Mouse (Mus musculus): ENCODE measurements around the gene Cdc42bpa.
A peak's percentile ranks its signal among the peaks of the same experiment; 100 is the strongest.

Cdc42bpa gene

GRCm38 (mm10) chr1:180191112-180191511 is 230.8 kb downstream of the Cdc42bpa start:
- DNase-seq (ENCODE audit: low read depth, low spot score) = no peak

- DNase-seq (ENCODE audit: low read depth, low spot score) = peak; percentile 45
These were observed 231.5 kb downstream of the Cdc42bpa start for GRCm38 (mm10) chr1:180191651-180192220.

GRCm38 (mm10) chr1:180192866-180193265 is 232.6 kb downstream of the Cdc42bpa start:
- no peak for DNase-seq (ENCODE audit: low read depth, low spot score)

DNA sequence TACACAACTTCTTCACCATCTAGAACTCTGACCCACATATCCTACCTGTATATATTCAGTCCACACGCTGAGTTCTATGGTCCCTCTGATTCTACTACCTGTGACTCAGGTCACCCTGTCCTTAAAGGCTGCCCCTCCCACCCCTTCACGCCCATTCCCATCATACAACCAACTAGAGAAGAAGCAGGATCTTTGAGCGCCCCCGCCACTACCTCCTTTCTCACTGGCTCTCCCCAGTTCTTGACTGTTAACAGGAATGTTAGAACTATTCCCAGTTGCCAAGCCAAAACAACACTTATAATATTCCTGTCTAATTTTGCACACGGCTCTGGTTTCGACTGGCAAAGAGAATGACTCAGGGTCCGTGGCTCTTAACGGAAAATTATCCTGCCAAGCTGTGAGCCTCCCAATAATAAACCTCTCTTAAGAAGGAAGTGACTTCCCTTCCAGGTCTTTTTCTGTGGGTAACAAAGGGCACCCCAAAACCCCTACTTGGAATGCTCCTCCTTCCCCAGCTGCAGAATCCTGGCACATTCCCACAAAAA is 233.2 kb downstream of the Cdc42bpa start:
- no peak for DNase-seq (ENCODE audit: low read depth, low spot score)

- no peak for DNase-seq (ENCODE audit: low read depth, low spot score)
These were observed 233.8 kb downstream of the Cdc42bpa start for GRCm38 (mm10) chr1:180194048-180194447.

DNA sequence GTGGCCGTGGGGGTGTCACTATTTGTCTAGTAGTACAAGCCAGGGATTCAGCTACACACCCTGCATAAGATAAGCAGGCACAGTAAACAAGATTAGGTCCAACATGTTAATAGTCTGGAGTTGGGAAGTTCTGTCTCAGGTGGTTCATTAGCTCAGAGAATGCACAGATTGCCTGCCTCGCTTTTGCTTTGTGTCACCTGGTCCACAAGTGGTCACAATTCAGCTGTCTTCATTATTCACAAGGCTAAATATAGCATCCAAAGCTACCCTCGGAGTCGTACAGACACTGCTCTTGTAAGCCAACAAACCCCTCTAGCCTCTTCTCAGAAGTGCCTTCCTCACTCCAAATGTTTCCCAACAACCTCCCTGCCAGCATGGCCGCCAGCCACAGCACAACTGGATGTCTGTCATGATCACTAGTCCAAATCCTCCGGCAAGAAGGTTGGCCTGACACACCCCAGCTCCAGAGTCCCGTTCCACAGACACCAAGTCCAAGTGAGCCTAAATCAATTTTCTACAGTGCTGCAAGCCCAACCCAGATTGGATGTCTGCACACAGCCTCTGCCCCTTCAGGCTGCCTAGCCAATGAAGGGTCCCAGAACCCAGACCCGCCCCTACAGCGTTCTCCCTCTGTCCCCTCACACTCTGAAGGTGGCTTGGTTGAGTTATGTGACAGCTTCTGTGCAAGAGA is 234.7 kb downstream of the Cdc42bpa start:
- peak; percentile 76 for DNase-seq (ENCODE audit: low read depth, low spot score)

DNA sequence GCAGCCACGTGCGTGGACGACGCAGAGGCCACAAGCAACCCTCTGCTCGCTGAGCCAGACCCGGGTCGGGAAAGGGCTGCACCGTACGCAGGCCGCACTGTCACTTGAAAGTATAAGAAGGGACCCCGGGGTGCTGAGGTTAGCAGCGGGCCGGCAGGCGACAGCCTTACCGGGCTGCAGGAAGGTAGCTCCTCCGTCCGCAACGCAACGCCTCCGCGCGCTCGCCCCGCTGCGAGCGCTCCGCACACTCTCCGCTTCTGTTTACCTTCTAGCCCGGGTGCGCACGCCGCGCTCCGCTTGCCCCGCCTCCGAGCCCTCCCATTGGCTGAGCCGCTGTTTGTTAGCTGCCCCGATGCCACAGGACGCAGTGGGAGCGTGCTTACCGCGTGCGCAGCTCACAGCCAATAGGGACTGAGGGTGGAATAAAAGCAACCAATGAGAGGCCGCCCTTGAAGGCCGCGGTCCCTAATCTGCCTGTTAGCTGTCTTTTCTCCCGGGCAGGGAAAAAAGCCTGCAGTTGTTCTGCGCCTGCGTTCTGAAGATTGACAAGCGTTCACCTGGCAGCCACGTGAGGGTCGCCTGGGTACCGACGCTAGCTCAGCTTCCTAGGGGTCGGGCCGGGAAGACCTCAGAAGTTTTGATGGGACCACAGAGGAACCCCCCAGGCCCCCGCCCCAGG is 235.6 kb downstream of the Cdc42bpa start:
- DNase-seq (ENCODE audit: low read depth, low spot score) = peak; percentile 98

DNA sequence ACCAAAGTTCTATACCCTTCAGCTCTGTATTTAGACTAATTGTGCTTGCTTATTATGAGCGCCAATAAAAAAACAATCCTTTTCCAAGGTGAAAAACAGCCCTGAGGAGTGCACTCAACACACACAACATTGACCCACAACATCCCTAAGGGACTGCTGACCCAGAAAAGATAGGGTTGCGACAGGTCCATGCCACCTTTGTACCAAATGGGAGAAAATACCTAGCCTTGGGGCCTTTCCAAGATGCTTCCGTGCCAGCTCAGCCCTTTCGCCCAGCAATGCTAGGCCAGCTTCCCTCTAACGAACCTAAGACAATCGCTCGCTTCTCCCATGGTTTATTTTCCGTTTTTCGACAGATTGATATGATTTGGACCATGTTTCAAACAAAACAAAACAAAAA is 236.2 kb downstream of the Cdc42bpa start:
- DNase-seq (ENCODE audit: low read depth, low spot score) = no peak

DNA sequence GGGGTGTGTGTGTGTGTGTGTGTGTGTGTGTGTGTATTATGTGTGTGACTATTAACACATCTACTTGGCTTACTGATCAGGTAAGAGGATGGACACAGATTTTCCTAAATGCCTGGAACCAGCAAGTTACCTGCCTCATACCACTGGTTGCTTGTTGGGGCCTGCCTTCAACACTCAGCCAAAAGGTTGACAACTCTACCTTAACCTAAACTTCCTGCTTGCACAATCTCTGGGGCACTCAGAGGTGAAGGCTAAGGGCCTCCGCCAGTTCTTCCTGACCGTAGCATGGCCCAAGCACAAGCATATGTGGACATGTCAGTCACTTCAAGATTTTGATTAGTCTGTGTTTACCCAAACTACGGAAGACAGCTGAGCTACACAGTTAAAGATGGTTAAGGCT is 237.7 kb downstream of the Cdc42bpa start:
- no peak for DNase-seq (ENCODE audit: low read depth, low spot score)

DNA sequence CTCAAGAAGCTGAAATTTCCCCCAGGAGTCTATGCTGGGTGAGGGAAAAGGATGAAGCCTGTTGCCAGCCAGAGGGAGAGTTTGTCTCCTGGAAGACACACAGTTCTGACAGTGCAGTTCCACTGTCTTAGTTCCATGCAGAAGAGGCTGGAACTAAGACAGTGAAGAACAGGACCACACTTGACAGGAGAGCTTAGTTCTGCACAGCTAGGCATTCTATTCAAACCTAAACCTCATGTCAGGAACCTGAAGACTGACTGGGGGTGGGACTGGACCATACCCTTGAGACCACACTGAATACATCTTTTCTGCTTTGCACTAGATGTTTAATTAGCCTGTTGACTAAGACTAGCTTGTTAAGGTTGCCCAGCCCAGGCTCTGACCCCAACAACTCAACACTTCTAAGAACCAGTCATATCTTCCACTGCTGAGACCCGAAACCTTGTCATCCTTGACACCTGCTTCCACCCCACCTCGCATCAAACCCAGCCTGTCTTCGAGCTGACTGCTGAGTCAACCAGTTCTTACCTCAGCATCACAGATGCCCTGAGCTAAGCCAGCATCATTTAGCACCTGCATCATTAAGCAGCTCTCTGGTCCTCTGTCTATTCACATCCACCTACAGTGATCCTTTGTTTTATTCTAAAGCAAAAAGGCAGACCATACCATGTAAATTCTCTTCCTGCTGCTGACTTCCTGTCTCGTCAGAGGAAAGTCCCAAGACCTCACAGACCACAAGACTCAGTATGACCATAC is 238.9 kb downstream of the Cdc42bpa start, which contains the start of gene Coq8a:
Coq8a (minus strand) TSS at position 644 of the 756 bp plus-strand sequence.
- DNase-seq (ENCODE audit: low read depth, low spot score) = peak; percentile 82

DNA sequence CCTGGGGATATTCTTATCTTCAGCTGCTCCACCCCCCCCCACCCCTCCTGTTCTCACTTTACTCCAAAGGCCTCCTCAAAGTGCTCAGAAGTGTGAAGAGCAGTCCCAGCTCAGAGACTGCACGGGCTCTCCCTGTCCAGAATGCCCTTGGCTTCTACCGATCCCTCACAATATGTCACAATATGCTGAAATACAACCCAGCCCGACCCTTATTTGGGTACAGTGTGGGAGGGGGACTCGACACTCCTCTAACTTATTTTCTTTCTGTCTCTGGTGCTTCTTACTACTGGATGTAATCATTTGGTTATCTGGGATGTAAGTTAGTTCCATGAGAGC is 239.4 kb downstream of the Cdc42bpa start:
- no peak for DNase-seq (ENCODE audit: low read depth, low spot score)

DNA sequence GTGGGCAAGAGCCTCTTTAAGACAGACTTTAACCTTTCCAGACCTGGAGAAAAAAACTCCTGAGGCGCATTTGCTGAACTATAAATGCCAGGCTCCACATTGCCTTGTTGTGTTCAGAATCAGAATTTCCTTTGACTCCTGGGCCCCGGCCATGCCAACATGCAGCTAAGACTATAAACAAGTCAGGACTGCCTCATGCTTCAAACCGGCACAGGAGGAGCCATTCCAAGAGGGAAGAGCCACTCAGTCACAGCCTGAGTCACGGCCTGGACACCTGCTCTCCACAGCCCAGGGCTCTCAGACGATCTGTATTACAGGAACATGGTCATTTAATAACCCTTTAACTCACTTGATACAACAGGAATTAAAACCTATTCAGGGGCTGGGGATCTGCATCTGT is 240.4 kb downstream of the Cdc42bpa start:
- no peak for DNase-seq (ENCODE audit: low read depth, low spot score)

- no peak for DNase-seq (ENCODE audit: low read depth, low spot score)
These were observed 248.1 kb downstream of the Cdc42bpa start for GRCm38 (mm10) chr1:180208370-180208769.

DNA sequence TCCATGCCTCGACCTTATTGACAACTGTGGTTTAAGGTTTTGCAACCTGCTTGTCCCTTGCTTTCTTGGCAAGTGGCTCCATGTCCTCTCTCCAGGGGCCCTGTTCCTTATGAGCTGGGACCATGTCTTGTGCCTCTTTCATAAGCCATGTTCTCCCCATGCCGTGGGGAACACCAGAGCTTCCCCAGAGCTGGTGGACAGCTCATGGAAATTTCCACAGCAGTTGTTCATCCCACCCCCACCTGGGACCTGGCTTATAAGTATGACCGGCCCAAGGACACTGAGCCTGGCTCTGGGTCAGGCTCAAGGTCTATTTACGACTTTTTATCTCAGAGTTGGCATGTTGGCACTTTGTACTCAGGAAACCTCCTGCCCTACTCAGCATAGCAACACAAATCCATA is 249.8 kb downstream of the Cdc42bpa start:
- no peak for DNase-seq (ENCODE audit: low read depth, low spot score)

DNA sequence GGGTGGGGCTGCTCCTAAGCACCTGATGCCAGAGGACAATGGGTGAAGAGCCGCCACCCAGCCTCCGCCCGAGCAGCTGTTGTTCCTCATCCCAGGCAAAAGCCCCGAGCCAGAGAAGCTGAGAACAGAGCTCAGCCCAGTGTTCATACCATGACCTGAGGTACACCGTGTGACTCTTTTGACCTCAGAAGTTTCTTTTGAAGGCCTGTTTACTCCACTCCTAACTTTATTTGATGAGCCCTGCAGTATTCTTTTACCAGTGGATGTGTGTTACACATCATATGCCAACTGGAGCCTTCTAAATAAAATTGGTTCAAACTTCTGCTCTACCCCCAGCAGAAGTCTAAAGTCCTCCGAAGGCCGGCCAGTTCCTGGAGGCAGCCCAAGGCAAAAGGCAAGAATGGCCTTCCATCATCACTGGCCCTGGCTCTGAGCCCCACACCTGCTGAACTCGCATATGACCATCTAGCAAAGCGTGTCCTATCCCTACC is 250.6 kb downstream of the Cdc42bpa start:
- no peak for DNase-seq (ENCODE audit: low read depth, low spot score)

GRCm38 (mm10) chr1:180212911-180213310 is 252.6 kb downstream of the Cdc42bpa start:
- DNase-seq (ENCODE audit: low read depth, low spot score) = no peak

DNA sequence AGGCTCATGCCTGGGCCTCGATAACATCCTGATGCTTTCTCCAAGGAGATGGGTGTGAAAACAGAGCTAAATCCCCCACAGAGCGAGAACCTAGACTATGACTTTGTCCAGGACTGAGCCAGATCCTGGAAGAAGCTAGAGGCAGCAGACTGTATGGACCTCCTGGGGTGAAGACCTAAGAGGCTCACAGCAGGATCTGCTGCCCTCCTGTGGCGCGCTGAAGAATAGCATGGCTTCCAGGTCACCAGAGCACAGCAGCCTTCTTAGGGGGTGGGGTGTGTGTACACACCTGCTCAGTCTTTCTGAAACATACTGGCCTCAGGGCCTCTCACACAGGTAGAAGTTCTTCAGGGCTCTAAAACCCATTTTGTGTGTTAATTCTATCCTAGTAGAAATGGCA is 254.8 kb downstream of the Cdc42bpa start:
- DNase-seq (ENCODE audit: low read depth, low spot score) = peak; percentile 77
